Mouse (Mus musculus) heart, postnatal 0 days (tissue): ENCODE measurements around the gene Lrfn2. TPM values are rescaled to one million over a fixed set of nuclear protein-coding genes. Genes with fewer than 3 reads are reported as not detected.

Experiments
- ATAC-seq: fragments of 200-750 bp; cut with Nextera tagmentation; 2 replicates; pipeline ENCODE4 v1.8.0; 2017; ENCODE audit warnings: low read depth, moderate number of reproducible peaks, moderate library complexity; ENCODE audit not compliant: insufficient read depth
- DNase-seq: peaks from one replicate; pipeline ENCODE4 v3.0.0-alpha.2; 2016; ENCODE audit warnings: low spot score
- H3K27ac ChIP-seq: fragments of 300-500 bp; sonication (generic); 2 replicates; pipeline ENCODE4 v1.5.1; 2014; ENCODE audit warnings: low read depth, mild to moderate bottlenecking
- H3K27me3 ChIP-seq: fragments of 300-500 bp; sonication (generic); 2 replicates; pipeline ENCODE4 v1.6.1; 2014; ENCODE audit warnings: low read length, mixed read lengths; ENCODE audit not compliant: control insufficient read depth, insufficient read depth
- H3K36me3 ChIP-seq: fragments of 300-500 bp; sonication (generic); replicated peaks from 2 replicates; pipeline ENCODE4 v1.6.1; 2014; ENCODE audit warnings: low read length, mixed read lengths; ENCODE audit not compliant: control insufficient read depth, insufficient read depth
- H3K4me1 ChIP-seq: fragments of 300-500 bp; sonication (generic); 2 replicates; pipeline ENCODE4 v1.6.1; 2014; ENCODE audit warnings: antibody characterized with exemption; ENCODE audit not compliant: control insufficient read depth, insufficient read depth
- H3K4me2 ChIP-seq: fragments of 300-500 bp; sonication (generic); 2 replicates; pipeline ENCODE4 v1.6.1; 2014; ENCODE audit warnings: low read depth, mild to moderate bottlenecking, low read length, moderate library complexity
- H3K4me3 ChIP-seq: fragments of 300-500 bp; sonication (generic); 2 replicates; pipeline ENCODE4 v1.5.1; 2014; ENCODE audit warnings: low read depth, low read length
- H3K9ac ChIP-seq: fragments of 300-500 bp; sonication (generic); replicated peaks from 2 replicates; pipeline ENCODE4 v1.6.1; 2014; ENCODE audit warnings: low read depth, low read length, mixed read lengths
- H3K9me3 ChIP-seq: fragments of 300-500 bp; sonication (generic); replicated peaks from 2 replicates; pipeline ENCODE4 v1.6.1; 2016; ENCODE audit warnings: low read length; ENCODE audit not compliant: control insufficient read depth
- CTCF ChIP-seq: IDR thresholded peaks from 2 replicates; pipeline ENCODE4 v1.5.1; 2016; ENCODE audit warnings: antibody characterized with exemption, control low read depth, low read depth
- EP300 ChIP-seq: IDR thresholded peaks from 2 replicates; pipeline ENCODE4 v1.6.1; 2016; ENCODE audit warnings: antibody characterized with exemption, low read depth
- WGBS: fragments of 180-500 bp; shearing (Covaris S2); extraction: QIAGEN DNeasy Blood & Tissue Kit; methylation state at CpG from one replicate; pipeline ENCODE4 v1.1.7; 2014; 5-methylcytosine and 5-hydroxymethylcytosine counted together
- polyA plus RNA-seq: library from polyadenylated mRNA; unstranded; fragments of >200 nt; fragmentation: Nextera tagmentation; extraction: Ambion mirVana; gene quantifications from 2 replicates; pipeline ENCODE4 v1.2.1, GENCODE M21; 2015
- total RNA-seq: library from RNA; depleted of rRNA; stranded (reverse); fragments of >200 nt; gene quantifications from 2 replicates; pipeline ENCODE4 v1.2.3, GENCODE M21; 2014; ENCODE audit warnings: low replicate concordance

Lrfn2 gene
- total and polyA plus RNA-seq, 2 experiments from 2014 or later = 0.04 TPM; not detected in 1

- H3K4me2 ChIP-seq = no peak overlapping the region
- no peaks in the 10 kb centered on the region for H3K36me3 ChIP-seq
- TF ChIP-seq CTCF (no peak), EP300 (no peak)
- no peak overlapping the region for H3K9ac ChIP-seq
- WGBS = 9% methylated on average over 11 of the region's 11 CpGs
- no peak overlapping the region for H3K4me3 ChIP-seq
- H3K4me1 ChIP-seq = no peaks in the 10 kb centered on the region
- DNase-seq (no peak), ATAC-seq (no peak)
- H3K27ac ChIP-seq = no peak overlapping the region
- peaks cover 7% of the 10 kb centered on the region; the same call in 1 of the 2 replicates for H3K27me3 ChIP-seq
- no peaks in the 10 kb centered on the region for H3K9me3 ChIP-seq
Observed at GRCm38 (mm10) chr17:48999463-49000227, 67.5 kb downstream of the Lrfn2 start.

- ATAC-seq = no peak
- no peaks in the 10 kb centered on the region for H3K36me3 ChIP-seq
- no peak overlapping the region for H3K4me2 ChIP-seq
- no peaks in the 10 kb centered on the region for H3K27me3 ChIP-seq
- no peaks in the 10 kb centered on the region for H3K4me1 ChIP-seq
- no peak for DNase-seq
- H3K4me3 ChIP-seq = no peak overlapping the region
- H3K9ac ChIP-seq = no peak overlapping the region
- H3K9me3 ChIP-seq = no peaks in the 10 kb centered on the region
- H3K27ac ChIP-seq = no peak overlapping the region
- TF ChIP-seq EP300 (no peak), CTCF (no peak)
- WGBS = 31% methylated on average over 7 of the region's 7 CpGs
Observed at GRCm38 (mm10) chr17:49009384-49010073, 77.3 kb downstream of the Lrfn2 start.

- DNase-seq (no peak), ATAC-seq (no peak)
- TF ChIP-seq EP300 (no peak), CTCF (no peak)
- H3K27ac ChIP-seq = no peak overlapping the region
- H3K4me1 ChIP-seq = no peaks in the 10 kb centered on the region
- H3K36me3 ChIP-seq = no peaks in the 10 kb centered on the region
- H3K4me3 ChIP-seq = no peak overlapping the region
- H3K4me2 ChIP-seq = no peak overlapping the region
- no peaks in the 10 kb centered on the region for H3K9me3 ChIP-seq
- WGBS = 63% methylated on average over 7 of the region's 7 CpGs
- H3K9ac ChIP-seq = no peak overlapping the region
- H3K27me3 ChIP-seq = 0 out of 2 replicates have a peak, but pooled peaks cover 4% of the 10 kb centered on the region
Observed at GRCm38 (mm10) chr17:49013876-49014600, 81.9 kb downstream of the Lrfn2 start.

- Histone ChIP-seq H3K9me3 (no peaks in the 10 kb centered on the region), H3K4me3 (no peak overlapping the region), H3K36me3 (no peaks in the 10 kb centered on the region), H3K4me2 (no peak overlapping the region), H3K9ac (no peak overlapping the region), H3K27ac (no peak overlapping the region), H3K27me3 (0 out of 2 replicates have a peak, but pooled peaks cover 4% of the 10 kb centered on the region), H3K4me1 (no peaks in the 10 kb centered on the region)
- TF ChIP-seq EP300 (no peak), CTCF (no peak)
- WGBS = 57% methylated on average over 6 of the region's 6 CpGs
- DNase-seq (no peak), ATAC-seq (no peak)
Observed at GRCm38 (mm10) chr17:49015368-49015767, 83.2 kb downstream of the Lrfn2 start.

GRCm38 (mm10) chr17:49016229-49016628 lies 84.0 kb downstream of the Lrfn2 start:
- H3K27me3 ChIP-seq = 0 out of 2 replicates have a peak, but pooled peaks cover 4% of the 10 kb centered on the region
- H3K4me3 ChIP-seq = no peak overlapping the region
- H3K4me2 ChIP-seq = no peak overlapping the region
- no peaks in the 10 kb centered on the region for H3K36me3 ChIP-seq
- ATAC-seq (no peak), DNase-seq (no peak)
- no peak overlapping the region for H3K27ac ChIP-seq
- no peak for TF ChIP-seq CTCF
- TF ChIP-seq EP300 = no peak
- H3K4me1 ChIP-seq = no peaks in the 10 kb centered on the region
- H3K9me3 ChIP-seq = no peaks in the 10 kb centered on the region
- no peak overlapping the region for H3K9ac ChIP-seq
- 83% methylated on average over 6 of the region's 6 CpGs for WGBS
